Mouse (Mus musculus): ENCODE results near the gene Stra6l. TPM values are rescaled to one million over a fixed set of nuclear protein-coding genes. Genes with fewer than 3 reads are reported as not detected.

Gene Stra6l
- polyA plus RNA-seq, 1 experiment from 2014 or later: 7.1 TPM

DNA sequence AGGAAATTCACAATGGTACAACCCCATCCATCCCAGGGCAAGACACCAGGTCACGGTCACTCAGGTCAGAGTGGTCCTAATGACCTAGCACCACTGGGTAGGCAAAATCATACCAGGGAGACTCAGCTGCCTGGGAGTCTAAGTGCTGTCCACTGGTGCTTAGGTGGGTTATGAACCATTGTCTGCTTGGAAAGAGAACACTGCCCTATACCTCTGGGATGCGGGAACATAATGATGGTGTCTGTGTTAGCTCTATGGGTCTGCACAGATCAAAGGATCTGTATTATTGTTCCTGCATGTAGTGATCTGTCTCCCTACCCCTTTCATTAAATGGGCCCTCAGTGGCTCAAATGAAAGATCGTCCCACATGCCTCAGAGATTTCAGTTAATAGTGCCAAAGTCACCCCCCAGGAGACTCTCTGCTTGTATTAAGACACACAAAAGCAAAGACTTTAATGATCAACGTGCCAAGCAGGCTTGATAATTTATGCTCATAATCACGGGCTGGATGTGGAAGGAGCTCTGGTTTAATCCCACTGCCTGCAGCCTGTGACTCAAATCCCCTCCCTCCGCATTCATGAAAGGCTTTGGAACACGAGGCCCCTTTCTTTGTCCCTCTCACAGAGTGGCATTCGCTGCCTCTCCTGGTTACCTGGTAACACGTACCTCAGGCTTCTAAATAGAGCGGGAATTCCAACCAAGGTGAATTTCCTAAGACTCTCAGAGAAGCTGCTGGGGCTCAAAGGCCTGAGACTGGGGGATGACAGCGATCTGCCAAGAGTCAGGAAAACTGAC is 25.5 kb upstream of the Stra6l start:
- H3K4me2 ChIP-seq (replicated peaks): no peak overlapping the region
- H3K4me1 ChIP-seq (replicated peaks): peaks cover 26% of the 10 kb centered on the region
- H3K4me3 ChIP-seq (replicated peaks): no peak overlapping the region
- H3K9ac ChIP-seq: no peak overlapping the region
- 45% methylated on average over 11 of the region's 11 CpGs for WGBS
- H3K36me3 ChIP-seq: no peaks in the 10 kb centered on the region
- H3K27ac ChIP-seq: no peak overlapping the region
- H3K9me3 ChIP-seq: no peaks in the 10 kb centered on the region
- H3K27me3 ChIP-seq (replicated peaks): peaks cover 42% of the 10 kb centered on the region
- no peak for ATAC-seq

DNA sequence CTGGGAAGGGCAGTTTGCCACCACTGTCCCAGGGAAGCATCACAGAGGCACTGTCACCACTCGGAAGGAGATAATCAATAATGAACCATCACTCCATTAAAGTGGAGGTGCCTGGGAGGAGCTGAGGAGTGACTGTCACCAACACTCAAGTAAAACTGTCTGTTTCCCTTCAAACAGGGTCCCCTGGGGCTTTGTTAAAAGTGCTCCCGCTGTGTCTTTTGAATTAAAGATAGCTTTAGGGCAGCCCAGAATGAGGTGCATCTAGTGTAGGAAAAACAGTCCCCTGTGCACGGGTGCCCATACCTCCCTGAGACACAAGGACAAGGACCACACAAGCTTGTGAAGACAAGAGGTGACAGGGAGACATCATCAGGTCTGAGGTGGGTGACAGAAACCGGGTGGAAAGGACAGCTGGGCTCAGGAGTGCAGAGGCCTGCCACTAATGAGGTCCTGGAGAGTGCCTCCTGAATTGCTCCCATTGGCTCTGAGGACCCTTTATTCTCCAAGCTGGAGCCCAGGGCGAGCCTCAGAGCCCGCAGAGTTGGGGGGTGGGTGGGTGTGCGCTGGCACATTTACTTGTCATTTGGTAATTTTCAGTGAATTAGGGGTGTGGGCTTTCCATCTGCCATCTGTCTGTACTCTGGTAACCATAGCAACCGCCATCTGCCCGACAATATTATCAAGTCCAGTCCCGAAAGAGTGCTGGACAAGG is 24.3 kb upstream of the Stra6l start:
- Histone ChIP-seq H3K4me1 (replicated peaks) (peaks cover 17% of the 10 kb centered on the region), H3K27ac (no peak overlapping the region), H3K9me3 (no peaks in the 10 kb centered on the region), H3K36me3 (no peaks in the 10 kb centered on the region), H3K27me3 (replicated peaks) (peaks cover 51% of the 10 kb centered on the region), H3K4me3 (replicated peaks) (no peak overlapping the region), H3K4me2 (replicated peaks) (no peak overlapping the region), H3K9ac (no peak overlapping the region)
- ATAC-seq: no peak
- 19% methylated on average over 10 of the region's 10 CpGs for WGBS

GRCm38 (mm10) chr4:45824761-45825556 is 23.5 kb upstream of the Stra6l start:
- Histone ChIP-seq H3K9ac (no peak overlapping the region), H3K4me1 (replicated peaks) (peaks cover 10% of the 10 kb centered on the region), H3K27me3 (replicated peaks) (peaks cover 53% of the 10 kb centered on the region), H3K4me3 (replicated peaks) (no peak overlapping the region), H3K36me3 (no peaks in the 10 kb centered on the region), H3K9me3 (no peaks in the 10 kb centered on the region), H3K27ac (no peak overlapping the region), H3K4me2 (replicated peaks) (no peak overlapping the region)
- ATAC-seq: no peak
- 42% methylated on average over 14 of the region's 14 CpGs for WGBS

GRCm38 (mm10) chr4:45826275-45827040 is 22.0 kb upstream of the Stra6l start, which contains the start of gene Igfbpl1:
Gene Igfbpl1, minus strand, starts transcription at chr4:45826923.
- Histone ChIP-seq H3K27ac (no peak within 1 kb of the TSS), H3K9me3 (no peaks in the 10 kb centered on the region), H3K9ac (no peak within 1 kb of the TSS), H3K4me3 (replicated peaks) (peak within 1 kb of the TSS; percentile 45), H3K4me2 (replicated peaks) (peak within 1 kb of the TSS; percentile 78), H3K27me3 (replicated peaks) (peaks cover 57% of the 10 kb centered on the region), H3K4me1 (replicated peaks) (peaks cover 10% of the 10 kb centered on the region), H3K36me3 (no peaks in the 10 kb centered on the region)
- ATAC-seq: 0 out of 2 replicates have a peak, but pooled peaks have one; percentile 55
- under 1% methylated on average over 90 of the region's 91 CpGs for whole genome bisulfite sequencing

GRCm38 (mm10) chr4:45829907-45830759 is 18.3 kb upstream of the Stra6l start:
- Histone ChIP-seq H3K4me3 (replicated peaks) (no peak overlapping the region), H3K4me2 (replicated peaks) (no peak overlapping the region), H3K27me3 (replicated peaks) (peaks cover 42% of the 10 kb centered on the region), H3K4me1 (replicated peaks) (peaks cover 14% of the 10 kb centered on the region), H3K9me3 (no peaks in the 10 kb centered on the region), H3K9ac (no peak overlapping the region), H3K36me3 (no peaks in the 10 kb centered on the region), H3K27ac (no peak overlapping the region)
- no peak for ATAC-seq
- WGBS: 68% methylated on average over 13 of the region's 13 CpGs

DNA sequence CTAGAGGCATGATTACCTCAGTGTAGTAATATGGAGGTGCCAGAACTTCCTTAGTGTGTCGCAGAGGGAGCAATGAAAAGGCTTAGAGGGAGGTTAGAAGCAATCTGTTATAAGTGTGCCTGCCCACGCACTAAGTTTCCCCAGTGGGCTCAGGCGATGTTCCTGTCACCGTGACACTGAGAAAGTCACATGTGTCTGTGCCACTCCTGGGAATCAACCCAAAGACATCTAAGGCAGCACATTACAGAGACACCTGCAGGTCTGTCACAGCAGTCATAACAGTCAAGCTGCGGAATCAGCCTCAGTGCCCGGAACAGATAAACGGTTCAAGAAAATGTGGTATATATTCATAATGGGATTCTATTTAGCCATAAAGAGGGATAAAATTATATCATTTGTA is 16.5 kb upstream of the Stra6l start:
- no peak overlapping the region for H3K9ac ChIP-seq
- no peak for ATAC-seq
- peaks cover 25% of the 10 kb centered on the region for H3K27me3 ChIP-seq (replicated peaks)
- H3K36me3 ChIP-seq: no peaks in the 10 kb centered on the region
- no peaks in the 10 kb centered on the region for H3K9me3 ChIP-seq
- H3K27ac ChIP-seq: no peak overlapping the region
- WGBS: 92% methylated on average over 7 of the region's 7 CpGs
- no peak overlapping the region for H3K4me2 ChIP-seq (replicated peaks)
- peaks cover 3% of the 10 kb centered on the region; the same call in 1 of the 2 replicates for H3K4me1 ChIP-seq (replicated peaks)
- H3K4me3 ChIP-seq (replicated peaks): no peak overlapping the region

DNA sequence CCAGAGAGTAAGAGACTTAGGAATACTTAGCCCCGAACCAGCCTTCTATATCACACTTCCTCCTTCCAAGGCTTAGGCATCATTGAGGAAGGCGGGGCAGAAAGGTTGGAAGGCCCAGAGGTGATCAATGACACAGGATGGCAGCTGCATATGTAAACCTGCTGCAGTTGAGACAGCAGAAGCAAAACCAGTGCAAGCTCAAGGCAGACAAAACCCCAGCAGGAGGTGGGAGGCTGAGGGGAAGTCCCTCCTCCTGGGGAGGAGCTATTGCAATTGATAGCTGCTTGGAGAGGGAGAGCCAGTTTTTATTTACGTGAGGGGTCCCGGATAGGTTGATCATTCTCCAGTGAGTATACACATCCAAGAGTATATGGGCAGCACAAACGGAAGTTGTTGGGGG is 15.0 kb upstream of the Stra6l start:
- Histone ChIP-seq H3K4me2 (replicated peaks) (no peak overlapping the region), H3K27ac (no peak overlapping the region), H3K27me3 (replicated peaks) (peaks cover 10% of the 10 kb centered on the region), H3K4me1 (replicated peaks) (0 out of 2 replicates have a peak, but pooled peaks cover 3% of the 10 kb centered on the region), H3K9me3 (no peaks in the 10 kb centered on the region), H3K9ac (no peak overlapping the region), H3K4me3 (replicated peaks) (no peak overlapping the region), H3K36me3 (no peaks in the 10 kb centered on the region)
- ATAC-seq: no peak
- WGBS: 35% methylated on average over 5 of the region's 5 CpGs

DNA sequence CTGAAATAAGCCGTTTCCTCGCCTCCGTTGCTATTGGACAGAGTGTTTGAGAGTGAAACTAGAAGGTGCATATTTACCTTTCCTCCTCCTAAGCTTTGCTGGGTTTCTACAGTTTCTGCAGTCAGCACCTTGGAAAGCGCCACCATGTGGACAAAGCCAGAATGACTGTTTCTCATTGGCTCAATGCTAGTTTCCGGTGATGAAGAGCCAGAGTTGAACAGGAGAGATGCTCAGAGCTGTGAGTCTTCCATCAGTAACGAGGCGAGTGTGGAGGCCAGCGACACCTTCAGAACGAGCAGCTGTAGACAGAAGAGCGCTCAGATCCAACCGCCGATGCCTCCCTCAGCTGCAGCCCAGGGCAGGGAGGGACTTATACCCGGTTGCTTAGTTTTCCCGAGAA is 4.1 kb upstream of the Stra6l start:
- H3K9me3 ChIP-seq: no peaks in the 10 kb centered on the region
- no peak overlapping the region for H3K27ac ChIP-seq
- H3K27me3 ChIP-seq (replicated peaks): no peaks in the 10 kb centered on the region
- 53% methylated on average over 14 of the region's 14 CpGs for WGBS
- peaks cover 7% of the 10 kb centered on the region; the same call in 1 of the 2 replicates for H3K4me1 ChIP-seq (replicated peaks)
- no peak overlapping the region for H3K4me3 ChIP-seq (replicated peaks)
- H3K9ac ChIP-seq: no peak overlapping the region
- no peak overlapping the region for H3K4me2 ChIP-seq (replicated peaks)
- H3K36me3 ChIP-seq: no peaks in the 10 kb centered on the region
- ATAC-seq: no peak

- H3K9ac ChIP-seq: no peak overlapping the region
- no peaks in the 10 kb centered on the region for H3K36me3 ChIP-seq
- no peaks in the 10 kb centered on the region for H3K9me3 ChIP-seq
- WGBS: 89% methylated on average over 2 of the region's 2 CpGs
- H3K4me2 ChIP-seq (replicated peaks): no peak overlapping the region
- ATAC-seq: no peak
- no peak overlapping the region for H3K4me3 ChIP-seq (replicated peaks)
- no peaks in the 10 kb centered on the region for H3K27me3 ChIP-seq (replicated peaks)
- H3K27ac ChIP-seq: no peak overlapping the region
- H3K4me1 ChIP-seq (replicated peaks): peaks cover 10% of the 10 kb centered on the region
Observed at GRCm38 (mm10) chr4:45846263-45846662, 2.2 kb upstream of the Stra6l start.

DNA sequence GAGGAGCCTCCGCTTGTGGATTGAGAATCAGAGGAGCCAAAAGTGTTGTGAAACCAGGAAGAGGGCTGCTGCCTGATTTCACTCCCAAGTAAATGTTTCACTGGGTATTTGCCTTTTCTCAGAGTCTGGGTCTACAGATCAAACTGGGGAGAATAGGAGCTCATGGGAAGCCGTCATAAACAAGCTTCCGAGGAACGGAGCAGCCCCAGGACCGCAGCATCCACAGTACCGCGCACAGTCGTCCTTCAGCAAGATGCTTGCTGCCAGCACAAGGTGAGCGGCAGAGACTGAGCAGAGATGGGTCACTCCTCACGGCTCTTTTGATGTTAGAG is 327 bp downstream of the Stra6l start:
- Histone ChIP-seq H3K4me2 (replicated peaks) (peak overlapping the region; percentile 41), H3K9me3 (no peaks in the 10 kb centered on the region), H3K27me3 (replicated peaks) (no peaks in the 10 kb centered on the region), H3K27ac (peak overlapping the region; percentile 86), H3K4me1 (replicated peaks) (peaks cover 18% of the 10 kb centered on the region), H3K4me3 (replicated peaks) (peak overlapping the region; percentile 27), H3K9ac (no peak overlapping the region), H3K36me3 (no peaks in the 10 kb centered on the region)
- ATAC-seq: peak; percentile 73
- WGBS: 20% methylated on average over 10 of the region's 10 CpGs

GRCm38 (mm10) chr4:45849419-45849818 is 955 bp downstream of the Stra6l start:
- Histone ChIP-seq H3K4me3 (replicated peaks) (peak overlapping the region; percentile 27), H3K27me3 (replicated peaks) (no peaks in the 10 kb centered on the region), H3K36me3 (no peaks in the 10 kb centered on the region), H3K27ac (0 out of 2 replicates have a peak overlapping the region, but pooled peaks have one; percentile 40), H3K4me1 (replicated peaks) (peaks cover 19% of the 10 kb centered on the region), H3K4me2 (replicated peaks) (peak overlapping the region; percentile 41), H3K9ac (no peak overlapping the region), H3K9me3 (no peaks in the 10 kb centered on the region)
- WGBS: 60% methylated on average over 1 of the region's 1 CpGs
- ATAC-seq: no peak

Data from intestine, embryonic 15.5 days (tissue).